Mouse (Mus musculus): ENCODE data around the gene Zfp986. TPM values are rescaled to one million over a fixed set of nuclear protein-coding genes. Genes with fewer than 3 reads are reported as not detected.
A peak's percentile ranks its signal among the peaks of the same experiment; 100 is the strongest.
"Not testable (repeated sequence)": the region's sequence is repeated elsewhere in the genome, so short reads cannot be mapped to it uniquely, and the experiment has no call there.

The Zfp986 gene
- not detected in 2 replicates for polyA plus RNA-seq (2015; fragmentation: Nextera tagmentation; extraction: Ambion mirVana)

DNA sequence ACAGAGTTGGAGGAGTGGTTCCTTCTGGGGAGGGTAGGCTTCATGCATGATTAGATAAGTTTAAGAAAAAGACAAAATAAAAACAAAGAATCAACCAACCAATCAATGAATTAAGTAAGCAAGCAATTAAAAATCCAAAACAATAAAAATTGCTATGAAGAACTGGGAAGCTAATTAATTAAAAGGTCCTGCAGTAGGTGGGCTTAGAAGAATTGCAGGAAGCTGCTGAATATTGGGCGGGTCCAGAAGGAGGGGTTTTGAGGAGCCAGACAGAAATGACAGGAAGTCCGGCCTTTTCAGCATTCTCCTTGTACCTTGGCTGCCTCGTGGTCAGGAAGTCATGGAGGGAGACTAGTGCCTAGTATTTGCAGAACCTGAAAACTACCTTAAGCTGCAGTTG, at the start of gene Zfp986:
Zfp986 (plus strand) TSS at position 301 of the 400 bp plus-strand sequence.
- H3K4me1 ChIP-seq; H3K27me3 ChIP-seq (replicated peaks); H3K36me3 ChIP-seq; H3K4me2 ChIP-seq; H3K4me3 ChIP-seq; H3K9ac ChIP-seq; ATAC-seq (ENCODE audit: extremely low read depth, insufficient number of reproducible peaks, low FRiP score, low TSS enrichment); H3K27ac ChIP-seq (replicated peaks): not testable (repeated sequence)
- H3K9me3 ChIP-seq: peaks cover 12% of the 10 kb centered on the region; the same call in 1 of the 2 replicates
- 68% methylated on average over 3 of the region's 3 CpGs for WGBS

DNA sequence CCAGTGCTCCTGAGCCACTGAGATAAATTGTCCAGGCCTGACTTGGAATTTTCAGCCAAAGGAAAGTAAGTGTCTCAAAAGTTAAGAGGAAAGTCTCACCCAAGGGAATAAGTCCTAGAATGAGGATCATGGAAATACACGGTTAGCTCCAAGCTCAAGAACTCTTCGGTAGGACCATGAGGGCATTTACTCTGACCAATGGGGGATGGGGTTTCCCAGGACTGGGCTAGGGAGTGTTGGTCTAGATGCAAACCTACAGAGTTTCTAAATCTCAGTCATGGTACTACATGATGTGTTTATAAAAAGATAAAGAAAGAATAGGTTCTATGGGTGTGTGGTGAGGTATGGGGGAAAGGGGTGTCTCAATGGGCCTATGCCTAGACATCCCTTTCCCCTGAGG, 48.6 kb upstream of the Zfp986 start:
- WGBS: no CpG with 5 or more reads among the region's 2 CpGs
- H3K27me3 ChIP-seq (replicated peaks); H3K9ac ChIP-seq; H3K4me1 ChIP-seq; H3K4me3 ChIP-seq; H3K9me3 ChIP-seq; H3K4me2 ChIP-seq; H3K27ac ChIP-seq (replicated peaks); H3K36me3 ChIP-seq; ATAC-seq (ENCODE audit: extremely low read depth, insufficient number of reproducible peaks, low FRiP score, low TSS enrichment): not testable (repeated sequence)

DNA sequence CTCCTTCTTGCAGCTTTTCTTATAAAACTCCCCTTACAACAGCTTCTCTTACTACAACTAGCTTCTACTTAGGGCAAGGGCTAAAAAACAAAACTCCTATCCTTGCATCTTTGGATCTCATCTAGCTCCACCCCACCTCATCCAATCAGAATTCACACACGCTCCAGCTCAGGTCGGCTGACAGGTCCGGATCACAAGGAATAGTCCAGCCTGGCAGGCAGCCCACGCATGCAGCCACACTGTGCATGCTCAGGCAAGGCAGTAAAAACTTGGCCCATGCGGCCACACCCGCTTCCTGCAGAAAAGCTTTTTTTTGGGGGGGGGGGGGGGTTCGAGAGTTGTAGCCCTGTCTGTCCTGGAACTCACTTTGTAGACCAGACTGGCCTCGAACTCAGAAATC, 43.0 kb upstream of the Zfp986 start:
- not testable (repeated sequence) for H3K4me1 ChIP-seq; H3K4me2 ChIP-seq; H3K27me3 ChIP-seq (replicated peaks); H3K4me3 ChIP-seq; H3K36me3 ChIP-seq; ATAC-seq (ENCODE audit: extremely low read depth, insufficient number of reproducible peaks, low FRiP score, low TSS enrichment); H3K9ac ChIP-seq; H3K9me3 ChIP-seq; H3K27ac ChIP-seq (replicated peaks)
- WGBS: 75% methylated on average over 3 of the region's 8 CpGs

DNA sequence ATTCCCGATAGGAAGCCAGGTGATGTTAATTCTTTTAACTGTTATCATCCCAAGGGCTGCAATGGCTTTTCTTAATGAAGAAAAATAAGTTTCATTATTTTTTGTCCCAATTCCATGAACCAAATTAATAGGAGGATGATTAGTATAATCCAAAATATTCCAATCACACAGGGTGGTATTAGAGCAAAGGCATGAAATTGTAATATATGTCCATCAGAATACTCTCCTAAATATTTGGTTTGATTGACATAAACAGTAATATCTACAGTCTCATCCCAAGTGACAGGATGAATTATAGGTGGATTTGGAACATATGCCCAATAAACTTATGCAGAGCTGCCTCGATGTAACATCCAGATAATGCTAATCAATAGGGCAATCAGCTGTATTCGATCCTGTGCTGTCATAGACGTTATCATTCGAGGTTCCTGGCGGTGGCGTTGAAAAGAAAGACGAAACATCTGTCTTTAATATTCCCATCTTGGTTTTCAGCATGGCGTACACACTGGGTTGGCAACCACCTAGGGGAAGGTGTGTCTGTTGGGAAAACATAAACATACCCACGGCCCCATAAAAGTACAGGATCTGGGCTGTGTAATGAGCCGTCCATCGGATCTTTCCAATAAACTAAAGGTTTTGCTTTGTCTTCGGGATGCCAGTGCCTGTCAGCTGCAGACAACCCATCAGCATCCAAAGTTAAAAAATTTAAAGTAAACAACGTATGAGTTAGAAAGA, 37.1 kb upstream of the Zfp986 start:
- not testable (repeated sequence) for H3K9ac ChIP-seq; H3K4me1 ChIP-seq; H3K36me3 ChIP-seq; ATAC-seq (ENCODE audit: extremely low read depth, insufficient number of reproducible peaks, low FRiP score, low TSS enrichment); H3K4me3 ChIP-seq; H3K27ac ChIP-seq (replicated peaks); H3K27me3 ChIP-seq (replicated peaks); H3K4me2 ChIP-seq
- 88% methylated on average over 1 of the region's 14 CpGs for WGBS
- peaks cover 14% of the 10 kb centered on the region for H3K9me3 ChIP-seq

DNA sequence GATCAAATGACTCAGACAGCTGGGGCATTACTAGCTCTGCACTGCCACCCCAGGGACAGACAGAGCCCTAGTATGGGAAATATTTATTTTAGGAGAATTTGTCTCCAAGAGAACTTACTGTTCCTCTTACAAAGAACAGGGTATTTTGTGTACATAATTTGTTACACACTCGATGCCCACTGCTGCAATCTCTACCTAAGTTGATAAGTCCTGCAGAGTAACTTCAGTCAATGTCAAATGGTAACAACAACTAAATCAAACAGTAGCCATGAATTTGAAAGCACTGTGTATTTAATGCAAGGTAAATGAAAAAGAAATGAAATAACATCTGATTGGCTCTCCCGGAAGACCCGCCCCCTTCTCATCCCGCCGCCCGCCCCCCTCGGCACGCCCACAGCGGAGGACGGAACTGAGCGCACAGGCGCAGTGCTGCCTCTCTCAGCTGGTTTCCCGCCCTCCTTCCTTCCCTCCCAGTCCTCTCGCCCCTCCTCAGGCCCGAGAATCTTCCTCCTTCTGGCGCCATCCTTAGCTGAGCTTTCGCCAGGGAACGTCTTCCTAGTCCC, 32.2 kb upstream of the Zfp986 start:
- not testable (repeated sequence) for H3K4me3 ChIP-seq; H3K36me3 ChIP-seq; H3K9ac ChIP-seq; H3K4me1 ChIP-seq; H3K27me3 ChIP-seq (replicated peaks); H3K4me2 ChIP-seq; H3K27ac ChIP-seq (replicated peaks)
- 72% methylated on average over 7 of the region's 18 CpGs for WGBS
- H3K9me3 ChIP-seq: peaks cover 15% of the 10 kb centered on the region
- ATAC-seq (ENCODE audit: extremely low read depth, insufficient number of reproducible peaks, low FRiP score, low TSS enrichment): 0 out of 2 replicates have a peak, but pooled peaks have one; percentile 19

DNA sequence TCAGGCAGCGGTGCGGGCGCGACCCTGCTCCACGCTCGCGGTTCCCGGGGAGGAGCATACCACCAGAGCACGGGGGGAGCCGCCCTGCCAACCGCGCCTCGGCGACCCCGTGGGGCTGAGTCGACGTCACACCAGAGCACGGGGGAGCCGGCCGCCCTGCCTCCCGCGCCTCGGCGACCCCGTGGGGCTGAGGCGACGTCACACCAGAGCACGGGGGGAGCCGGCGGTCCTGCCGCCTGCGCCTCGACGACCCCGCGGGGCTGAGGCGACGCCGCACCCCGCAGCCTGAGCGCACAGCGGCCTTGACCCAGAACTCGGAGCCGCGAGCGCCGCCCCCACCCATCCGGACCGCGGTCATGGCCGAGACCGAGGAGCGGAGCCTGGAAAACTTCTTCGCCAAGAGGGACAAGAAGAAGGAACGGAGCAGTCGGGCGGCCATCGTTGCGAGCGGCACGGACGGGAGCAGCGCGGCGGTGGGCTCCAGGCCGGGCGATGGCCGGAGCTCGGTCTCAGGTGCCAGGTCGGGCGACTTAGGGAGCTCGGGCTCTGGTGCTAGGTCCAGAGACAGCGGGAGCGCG, 31.6 kb upstream of the Zfp986 start:
- WGBS: 47% methylated on average over 54 of the region's 75 CpGs
- not testable (repeated sequence) for H3K4me2 ChIP-seq; H3K4me1 ChIP-seq; H3K36me3 ChIP-seq; H3K9ac ChIP-seq; H3K4me3 ChIP-seq; H3K27me3 ChIP-seq (replicated peaks); H3K27ac ChIP-seq (replicated peaks)
- ATAC-seq (ENCODE audit: extremely low read depth, insufficient number of reproducible peaks, low FRiP score, low TSS enrichment): peak; percentile 49
- peaks cover 15% of the 10 kb centered on the region for H3K9me3 ChIP-seq

DNA sequence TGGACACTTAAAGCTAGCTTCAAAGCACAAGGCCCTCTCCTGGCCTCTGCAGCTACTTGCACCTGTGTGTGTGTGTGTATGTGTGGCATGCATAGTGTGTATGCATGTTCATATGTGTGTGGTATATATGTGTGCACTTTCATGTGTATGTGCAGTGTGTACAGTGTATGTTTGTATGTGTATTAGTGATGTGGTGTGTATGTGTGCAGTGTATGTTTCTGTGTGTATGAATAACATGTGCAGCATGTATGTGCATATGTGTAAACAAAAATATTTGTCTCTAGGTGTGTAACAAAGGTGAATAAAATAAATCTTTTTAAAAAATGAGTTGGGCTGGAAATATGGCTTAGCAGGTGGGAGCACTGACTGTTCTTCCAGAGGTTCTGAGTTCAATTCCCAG, 21.8 kb upstream of the Zfp986 start:
- ATAC-seq (ENCODE audit: extremely low read depth, insufficient number of reproducible peaks, low FRiP score, low TSS enrichment): peak; percentile 19; the same call in 1 of the 2 replicates
- not testable (repeated sequence) for H3K4me3 ChIP-seq; H3K27ac ChIP-seq (replicated peaks); H3K4me2 ChIP-seq; H3K4me1 ChIP-seq; H3K36me3 ChIP-seq; H3K9ac ChIP-seq; H3K27me3 ChIP-seq (replicated peaks)
- peaks cover 21% of the 10 kb centered on the region; the same call in 1 of the 2 replicates for H3K9me3 ChIP-seq

DNA sequence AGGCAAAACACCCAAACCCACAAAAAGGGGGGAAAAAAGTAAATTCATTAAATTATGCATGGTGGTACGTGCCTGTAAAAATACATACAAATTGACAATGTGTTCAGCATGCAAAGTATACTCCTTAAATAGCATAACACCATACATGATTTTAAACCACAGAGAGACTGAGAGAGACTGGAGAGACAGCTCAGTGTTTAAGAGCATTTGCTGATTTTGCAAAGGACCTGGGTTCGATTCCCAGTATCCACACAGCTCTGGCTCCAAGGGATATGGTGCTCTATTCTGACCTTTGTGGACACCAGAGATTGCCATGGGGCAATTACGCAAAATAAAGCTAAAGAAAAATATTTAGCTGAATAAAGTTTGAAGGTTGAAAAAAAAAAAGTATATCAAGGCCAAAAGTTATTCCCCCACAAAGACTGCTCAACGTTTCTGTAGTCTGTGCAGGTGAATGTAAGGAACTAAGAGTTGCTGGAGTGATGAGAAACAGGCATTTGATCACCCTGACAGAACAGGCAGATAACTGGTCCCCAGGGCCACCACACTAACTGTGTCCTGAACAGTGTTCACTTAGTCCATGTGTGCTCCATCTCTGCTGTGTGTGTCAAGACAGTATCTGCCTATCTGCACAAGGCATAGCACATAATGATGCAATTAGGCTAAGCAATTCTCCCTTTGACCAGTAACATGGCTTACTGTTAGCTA, 20.3 kb upstream of the Zfp986 start:
- H3K27me3 ChIP-seq (replicated peaks); ATAC-seq (ENCODE audit: extremely low read depth, insufficient number of reproducible peaks, low FRiP score, low TSS enrichment); H3K9ac ChIP-seq; H3K27ac ChIP-seq (replicated peaks); H3K4me1 ChIP-seq; H3K4me3 ChIP-seq; H3K4me2 ChIP-seq; H3K36me3 ChIP-seq: not testable (repeated sequence)
- H3K9me3 ChIP-seq: peaks cover 21% of the 10 kb centered on the region; the same call in 1 of the 2 replicates
- WGBS: 57% methylated on average over 4 of the region's 4 CpGs

DNA sequence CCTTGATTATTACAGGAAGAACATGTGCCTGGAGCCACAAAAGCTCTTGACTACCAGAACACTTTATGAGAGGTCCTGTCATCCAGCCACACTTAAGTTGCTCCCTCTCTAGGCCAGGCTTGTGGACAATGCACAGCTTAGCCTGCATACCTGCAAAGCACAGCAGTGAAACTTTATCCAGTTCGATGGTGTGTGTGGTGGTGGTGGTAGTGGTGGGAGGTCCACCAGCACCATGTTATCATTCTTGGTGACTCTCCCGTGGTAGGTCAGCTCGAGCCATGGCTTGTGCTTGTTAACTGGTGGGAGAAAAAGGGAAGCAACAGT, 19.7 kb upstream of the Zfp986 start:
- not testable (repeated sequence) for H3K36me3 ChIP-seq; H3K27ac ChIP-seq (replicated peaks); H3K4me1 ChIP-seq; H3K4me2 ChIP-seq; H3K9ac ChIP-seq; H3K4me3 ChIP-seq; ATAC-seq (ENCODE audit: extremely low read depth, insufficient number of reproducible peaks, low FRiP score, low TSS enrichment); H3K27me3 ChIP-seq (replicated peaks)
- peaks cover 21% of the 10 kb centered on the region; the same call in 1 of the 2 replicates for H3K9me3 ChIP-seq
- 70% methylated on average over 3 of the region's 3 CpGs for WGBS

DNA sequence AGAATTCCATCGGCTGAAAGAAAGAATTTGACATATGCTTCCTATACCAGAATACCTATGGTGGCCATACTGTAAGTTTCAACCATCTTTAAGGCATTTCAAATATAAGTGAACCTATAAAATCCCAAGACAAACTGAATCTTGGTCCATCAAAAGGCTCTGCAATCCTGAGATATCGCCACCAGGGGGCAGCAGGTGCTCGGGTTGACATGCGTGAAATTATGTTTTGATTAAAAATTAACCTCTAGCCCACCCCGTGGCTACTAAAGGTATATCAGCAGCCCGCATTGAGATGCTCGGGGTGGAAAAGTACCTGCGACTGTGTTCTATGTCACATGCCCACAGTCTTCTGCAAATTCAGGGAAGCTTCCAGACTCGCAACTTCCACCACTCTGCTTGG, 17.2 kb upstream of the Zfp986 start:
- not testable (repeated sequence) for H3K9ac ChIP-seq; H3K27me3 ChIP-seq (replicated peaks); H3K27ac ChIP-seq (replicated peaks); H3K4me3 ChIP-seq; ATAC-seq (ENCODE audit: extremely low read depth, insufficient number of reproducible peaks, low FRiP score, low TSS enrichment); H3K36me3 ChIP-seq; H3K4me2 ChIP-seq; H3K4me1 ChIP-seq
- H3K9me3 ChIP-seq: peaks cover 18% of the 10 kb centered on the region; the same call in 1 of the 2 replicates
- 57% methylated on average over 8 of the region's 9 CpGs for WGBS

DNA sequence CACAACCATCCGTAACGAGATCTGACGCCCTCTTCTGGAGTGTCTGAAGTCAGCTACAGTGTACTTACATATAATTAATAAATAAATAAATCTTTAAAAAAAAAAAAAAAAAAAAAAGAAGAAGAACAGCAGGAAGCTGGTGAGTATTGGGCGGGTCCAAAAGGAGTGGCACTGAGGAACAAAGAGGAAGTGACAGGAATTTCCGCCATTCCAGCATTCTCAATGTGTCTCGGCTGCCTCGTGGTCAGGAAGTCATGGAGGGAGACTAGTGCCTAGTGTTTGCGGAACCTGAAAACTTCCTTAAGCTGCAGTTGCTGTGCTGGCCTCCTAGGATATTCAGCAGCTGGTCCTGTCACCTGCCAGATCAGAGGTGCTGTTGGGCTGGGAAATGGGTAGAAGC, 4.7 kb upstream of the Zfp986 start:
- not testable (repeated sequence) for H3K4me3 ChIP-seq; ATAC-seq (ENCODE audit: extremely low read depth, insufficient number of reproducible peaks, low FRiP score, low TSS enrichment); H3K4me1 ChIP-seq; H3K27ac ChIP-seq (replicated peaks); H3K27me3 ChIP-seq (replicated peaks); H3K9ac ChIP-seq; H3K4me2 ChIP-seq; H3K36me3 ChIP-seq
- WGBS: 69% methylated on average over 5 of the region's 8 CpGs
- H3K9me3 ChIP-seq: peaks cover 15% of the 10 kb centered on the region; the same call in 1 of the 2 replicates
